Mouse (Mus musculus): ENCODE results near the gene Lypd3. TPM values are rescaled to one million over a fixed set of nuclear protein-coding genes. Genes with fewer than 3 reads are reported as not detected.

Lypd3 gene
- 0.42 and 0.56 TPM in 2 replicates for polyA plus RNA-seq (2016; fragmentation: Nextera tagmentation; extraction: Ambion mirVana)

DNA sequence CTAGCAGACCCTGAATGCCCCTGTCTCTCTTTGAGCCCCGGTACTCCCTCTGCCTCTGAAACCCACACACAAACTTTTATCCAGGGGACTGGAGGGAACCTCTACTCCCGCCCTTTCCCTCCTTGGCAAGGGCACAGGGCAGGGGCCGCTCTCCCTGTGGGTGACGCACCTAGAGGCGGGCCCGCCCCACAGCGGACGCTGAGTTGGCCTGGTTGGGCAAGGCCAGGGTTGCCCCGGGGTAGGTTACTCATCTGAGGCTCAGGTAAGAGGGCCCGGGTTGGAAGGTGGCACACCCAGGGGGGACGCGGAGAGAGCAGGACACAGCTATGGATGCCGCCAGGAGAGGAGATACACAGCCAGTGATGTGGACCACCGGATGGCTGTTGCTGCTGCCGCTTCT, at the start of gene Lypd3:
Gene Lypd3, plus strand, starts transcription at position 287 of the 400 bp plus-strand sequence.
- H3K27me3 ChIP-seq, result peaks cover 59% of the 10 kb centered on the region
- peak within 1 kb of the TSS; percentile 81 for H3K4me2 ChIP-seq
- no peak for ATAC-seq (ENCODE audit: low FRiP score)
- WGBS, result 18% methylated on average over 15 of the region's 15 CpGs
- H3K4me1 ChIP-seq, result peaks cover 23% of the 10 kb centered on the region
- no peak within 1 kb of the TSS for H3K9ac ChIP-seq
- no peaks in the 10 kb centered on the region for H3K9me3 ChIP-seq
- no peak within 1 kb of the TSS for H3K27ac ChIP-seq
- H3K36me3 ChIP-seq (replicated peaks), result no peaks in the 10 kb centered on the region
- peak within 1 kb of the TSS; percentile 38 for H3K4me3 ChIP-seq (replicated peaks)

DNA sequence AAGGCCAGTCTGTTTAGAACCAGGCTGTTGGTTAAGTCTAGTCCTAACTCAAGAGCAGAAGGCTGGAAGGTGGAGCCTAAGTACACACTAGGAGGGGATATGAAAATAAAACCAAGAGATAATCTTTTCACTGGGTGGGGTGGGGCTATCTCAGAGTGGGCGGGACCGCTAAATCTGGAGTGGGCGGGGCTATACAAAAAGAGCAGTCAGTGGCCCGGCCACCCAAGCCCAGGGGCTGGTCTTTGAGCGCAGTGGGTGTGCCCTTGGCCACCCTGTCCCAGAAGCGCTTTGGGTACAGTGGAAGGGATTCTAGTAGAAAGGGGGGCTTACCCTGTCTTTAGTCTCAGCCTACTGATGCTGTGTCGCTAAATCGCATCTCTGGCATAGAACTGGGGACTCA, 49.5 kb upstream of the Lypd3 start:
- WGBS, result 9% methylated on average over 8 of the region's 8 CpGs
- peak; percentile 45 for ATAC-seq (ENCODE audit: low FRiP score)
- H3K27ac ChIP-seq, result no peak overlapping the region

DNA sequence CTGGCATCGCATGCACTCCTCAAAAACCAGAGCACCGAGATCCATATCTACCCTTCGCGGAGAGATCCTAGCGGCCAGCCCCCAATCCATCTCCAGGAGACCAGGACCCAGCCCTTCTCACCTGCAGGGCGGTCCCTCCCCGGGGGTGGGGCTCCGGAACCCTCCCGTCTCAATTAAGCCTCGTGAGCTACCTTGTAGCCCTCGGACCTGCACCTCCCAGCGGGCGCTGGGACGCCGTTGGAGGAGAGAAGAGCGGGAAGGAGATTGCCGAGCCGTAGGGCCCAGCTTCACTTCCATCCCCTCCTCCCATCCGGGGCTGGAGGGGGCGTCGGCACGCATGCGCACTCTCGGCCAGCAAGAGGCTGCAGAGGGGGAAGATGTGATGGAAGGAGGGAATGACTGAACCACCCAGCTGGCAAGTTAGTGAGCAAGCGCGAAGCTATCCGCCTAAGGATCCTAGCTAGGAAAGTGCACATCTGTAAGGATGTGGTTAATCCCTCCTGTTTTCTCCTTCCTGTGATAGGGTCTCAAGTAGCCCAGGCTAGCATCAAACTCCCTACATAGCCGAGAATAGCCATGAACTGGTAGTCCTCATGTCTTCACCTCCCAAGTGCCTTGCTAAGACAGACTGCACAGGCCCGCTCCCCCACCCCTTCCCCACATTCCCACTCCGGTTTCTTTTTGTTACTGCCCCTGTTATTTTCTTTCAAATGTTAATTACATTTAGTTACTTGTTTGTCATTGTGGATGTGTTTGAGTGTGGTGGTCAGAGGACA, 48.8 kb upstream of the Lypd3 start, which contains the start of the genes Ethe1 and Zfp575:
Gene Ethe1, plus strand, starts transcription at position 214 of the 776 bp plus-strand sequence.
Gene Zfp575, minus strand, starts transcription at position 312 of the 776 bp plus-strand sequence.
- H3K27me3 ChIP-seq, result peaks cover 36% of the 10 kb centered on the region
- H3K4me2 ChIP-seq, result peak within 1 kb of the TSS; percentile 71
- H3K4me3 ChIP-seq (replicated peaks), result peak within 1 kb of the TSS; percentile 45
- peaks cover 12% of the 10 kb centered on the region; the same call in 1 of the 2 replicates for H3K4me1 ChIP-seq
- H3K9me3 ChIP-seq, result no peaks in the 10 kb centered on the region
- H3K9ac ChIP-seq, result peak within 1 kb of the TSS; percentile 57
- H3K27ac ChIP-seq, result no peak within 1 kb of the TSS; the same call in 1 of the 2 replicates
- no peaks in the 10 kb centered on the region for H3K36me3 ChIP-seq (replicated peaks)
- peak; percentile 70 for ATAC-seq (ENCODE audit: low FRiP score)
- WGBS, result 5% methylated on average over 30 of the region's 30 CpGs

More for the DNA sequence above, 49.5 kb upstream of the Lypd3 start:
- Histone ChIP-seq H3K4me2 (peak overlapping the region; percentile 71), H3K9me3 (no peaks in the 10 kb centered on the region), H3K27me3 (peaks cover 36% of the 10 kb centered on the region), H3K4me3 (replicated peaks) (peak overlapping the region; percentile 45), H3K36me3 (replicated peaks) (no peaks in the 10 kb centered on the region), H3K4me1 (peaks cover 10% of the 10 kb centered on the region; the same call in 1 of the 2 replicates), H3K9ac (peak overlapping the region; percentile 57; the same call in 1 of the 2 replicates)

DNA sequence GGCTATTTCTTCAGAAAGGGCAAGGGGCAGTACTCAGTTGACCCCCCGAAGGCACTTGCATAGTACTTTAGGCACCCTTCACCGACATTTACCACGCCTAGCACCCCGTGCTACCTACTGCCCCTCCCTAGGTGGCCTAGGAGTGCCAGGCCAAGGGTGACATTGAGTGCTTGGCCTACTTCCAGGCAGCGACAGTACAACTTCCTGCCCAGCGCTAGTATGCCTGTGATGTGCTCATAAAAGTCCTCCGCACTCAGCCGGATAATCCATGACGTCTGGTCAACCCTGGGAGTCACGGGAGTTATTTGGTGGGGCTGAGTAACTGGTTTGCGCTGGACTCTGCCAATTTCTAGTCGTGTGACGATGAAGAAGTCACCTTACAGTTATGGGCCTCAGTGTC, 48.0 kb upstream of the Lypd3 start:
- H3K9ac ChIP-seq, result no peak overlapping the region
- no peak overlapping the region for H3K27ac ChIP-seq
- no peak overlapping the region for H3K4me2 ChIP-seq
- peaks cover 14% of the 10 kb centered on the region; the same call in 1 of the 2 replicates for H3K4me1 ChIP-seq
- no peaks in the 10 kb centered on the region for H3K9me3 ChIP-seq
- H3K36me3 ChIP-seq (replicated peaks), result no peaks in the 10 kb centered on the region
- peaks cover 36% of the 10 kb centered on the region for H3K27me3 ChIP-seq
- WGBS, result 91% methylated on average over 13 of the region's 13 CpGs
- H3K4me3 ChIP-seq (replicated peaks), result no peak overlapping the region
- no peak for ATAC-seq (ENCODE audit: low FRiP score)

DNA sequence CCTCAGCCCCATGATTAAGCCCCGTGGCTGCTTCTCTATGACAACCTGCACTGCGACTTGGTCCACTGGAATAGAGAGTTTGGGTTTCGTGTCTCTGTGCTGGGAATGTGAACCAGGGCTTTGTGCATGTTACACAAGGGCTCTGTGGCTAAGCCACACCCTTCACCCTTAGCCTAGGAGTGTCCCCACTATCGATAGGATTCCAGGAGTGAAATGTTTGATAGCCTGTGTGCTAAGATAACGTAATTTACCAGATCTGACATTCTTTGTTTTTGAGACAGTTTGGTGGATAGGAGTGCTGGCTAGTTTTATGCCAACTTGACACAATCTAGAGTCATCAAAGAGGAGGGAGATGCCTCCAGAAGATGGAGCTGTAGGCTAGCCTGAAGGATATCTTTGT, 44.6 kb upstream of the Lypd3 start:
- no peaks in the 10 kb centered on the region for H3K9me3 ChIP-seq
- H3K4me1 ChIP-seq, result peaks cover 30% of the 10 kb centered on the region
- no peak overlapping the region for H3K9ac ChIP-seq
- H3K36me3 ChIP-seq (replicated peaks), result no peaks in the 10 kb centered on the region
- WGBS, result 78% methylated on average over 5 of the region's 5 CpGs
- peaks cover 25% of the 10 kb centered on the region for H3K27me3 ChIP-seq
- H3K4me2 ChIP-seq, result no peak overlapping the region
- ATAC-seq (ENCODE audit: low FRiP score), result no peak
- H3K27ac ChIP-seq, result no peak overlapping the region
- H3K4me3 ChIP-seq (replicated peaks), result no peak overlapping the region

DNA sequence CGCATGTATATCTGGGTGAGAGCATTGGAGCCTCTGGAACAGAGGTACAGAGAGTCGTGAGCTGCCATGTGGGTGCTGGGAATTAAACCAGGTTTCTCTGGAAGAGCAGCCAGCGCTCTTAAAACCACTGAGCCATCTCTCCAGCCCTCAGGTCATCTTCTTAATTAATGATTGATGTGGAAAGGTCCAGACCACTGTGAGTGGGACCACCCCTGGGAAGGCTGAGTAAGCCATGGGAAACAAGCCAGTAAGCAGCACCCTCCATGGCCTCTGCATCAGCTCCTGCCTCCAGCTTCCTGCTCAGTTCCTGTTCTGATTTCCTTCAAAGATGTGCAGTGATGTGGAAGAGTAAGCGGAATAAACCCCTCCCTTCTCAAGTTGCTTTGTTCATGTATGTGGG, 44.2 kb upstream of the Lypd3 start:
- WGBS, result 64% methylated on average over 4 of the region's 4 CpGs
- H3K36me3 ChIP-seq (replicated peaks), result no peaks in the 10 kb centered on the region
- no peak for ATAC-seq (ENCODE audit: low FRiP score)

DNA sequence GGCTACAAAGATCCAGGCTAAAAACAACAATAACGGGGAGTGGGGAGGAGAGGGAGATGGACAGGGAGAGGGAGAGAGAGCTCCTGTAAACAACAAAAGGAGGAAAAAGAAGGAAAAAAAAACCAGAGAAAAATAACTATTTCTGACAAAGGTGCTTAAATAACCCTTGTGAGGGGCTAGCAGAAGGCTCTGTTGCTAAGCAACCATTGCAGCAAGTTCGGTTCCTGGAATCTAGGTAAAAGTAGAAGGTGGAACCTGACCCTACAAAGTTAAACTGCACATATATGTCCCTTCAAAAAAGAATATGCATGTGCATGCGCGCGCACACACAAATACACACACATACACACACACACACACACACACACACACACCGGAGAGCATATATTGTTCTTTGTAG, 43.6 kb upstream of the Lypd3 start:
- Histone ChIP-seq H3K36me3 (replicated peaks) (no peaks in the 10 kb centered on the region), H3K9ac (no peak overlapping the region), H3K27me3 (peaks cover 19% of the 10 kb centered on the region), H3K4me2 (no peak overlapping the region), H3K4me3 (replicated peaks) (no peak overlapping the region), H3K4me1 (peaks cover 20% of the 10 kb centered on the region), H3K9me3 (no peaks in the 10 kb centered on the region), H3K27ac (no peak overlapping the region)
- 74% methylated on average over 6 of the region's 6 CpGs for WGBS
- no peak for ATAC-seq (ENCODE audit: low FRiP score)

More for the DNA sequence above, 44.2 kb upstream of the Lypd3 start:
- peaks cover 21% of the 10 kb centered on the region for H3K27me3 ChIP-seq
- no peak overlapping the region for H3K27ac ChIP-seq
- no peak overlapping the region for H3K4me2 ChIP-seq
- no peak overlapping the region for H3K9ac ChIP-seq
- H3K9me3 ChIP-seq, result no peaks in the 10 kb centered on the region
- H3K4me1 ChIP-seq, result peaks cover 26% of the 10 kb centered on the region
- no peak overlapping the region for H3K4me3 ChIP-seq (replicated peaks)

DNA sequence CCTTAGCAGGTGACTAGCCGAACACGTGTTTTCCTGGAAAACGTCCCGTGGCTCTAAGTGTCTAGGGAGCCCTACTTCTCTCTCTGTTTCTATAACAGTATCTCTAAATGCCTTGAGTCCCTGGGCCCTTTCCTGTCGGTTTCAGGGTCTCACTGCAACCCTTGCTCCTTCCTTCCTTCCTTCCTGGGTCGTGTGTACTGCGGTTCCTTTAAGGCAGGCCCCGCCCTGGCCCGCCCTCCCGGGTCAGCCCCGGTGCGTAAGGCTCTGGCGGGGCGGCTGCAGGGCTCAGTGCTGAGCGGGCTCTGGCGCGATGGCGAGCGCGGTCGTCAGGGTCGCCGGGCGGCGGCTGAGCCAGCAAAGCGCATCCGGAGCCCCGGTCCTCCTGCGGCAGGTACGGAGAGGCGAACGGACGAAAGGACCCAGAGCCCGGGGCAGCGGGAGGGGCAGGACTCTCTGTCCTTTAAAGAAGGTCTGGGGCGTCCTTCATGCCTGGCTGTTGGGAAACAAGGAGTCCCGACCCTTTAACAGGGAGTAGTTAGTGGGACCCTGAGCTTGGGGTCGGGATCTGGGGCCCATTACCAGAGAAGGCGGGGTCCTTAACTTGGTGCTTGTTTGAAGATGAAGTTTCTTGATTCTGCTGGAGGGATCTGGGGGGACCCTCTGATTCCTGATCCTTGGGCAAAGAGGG, 42.6 kb upstream of the Lypd3 start:
- H3K27ac ChIP-seq, result no peak overlapping the region
- H3K9me3 ChIP-seq, result no peaks in the 10 kb centered on the region
- peak overlapping the region; percentile 79 for H3K4me2 ChIP-seq
- peak; percentile 93 for ATAC-seq (ENCODE audit: low FRiP score)
- H3K9ac ChIP-seq, result peak overlapping the region; percentile 64
- H3K4me3 ChIP-seq (replicated peaks), result peak overlapping the region; percentile 61
- H3K36me3 ChIP-seq (replicated peaks), result no peaks in the 10 kb centered on the region
- H3K4me1 ChIP-seq, result peaks cover 20% of the 10 kb centered on the region
- peaks cover 19% of the 10 kb centered on the region for H3K27me3 ChIP-seq
- WGBS, result 2% methylated on average over 39 of the region's 39 CpGs

DNA sequence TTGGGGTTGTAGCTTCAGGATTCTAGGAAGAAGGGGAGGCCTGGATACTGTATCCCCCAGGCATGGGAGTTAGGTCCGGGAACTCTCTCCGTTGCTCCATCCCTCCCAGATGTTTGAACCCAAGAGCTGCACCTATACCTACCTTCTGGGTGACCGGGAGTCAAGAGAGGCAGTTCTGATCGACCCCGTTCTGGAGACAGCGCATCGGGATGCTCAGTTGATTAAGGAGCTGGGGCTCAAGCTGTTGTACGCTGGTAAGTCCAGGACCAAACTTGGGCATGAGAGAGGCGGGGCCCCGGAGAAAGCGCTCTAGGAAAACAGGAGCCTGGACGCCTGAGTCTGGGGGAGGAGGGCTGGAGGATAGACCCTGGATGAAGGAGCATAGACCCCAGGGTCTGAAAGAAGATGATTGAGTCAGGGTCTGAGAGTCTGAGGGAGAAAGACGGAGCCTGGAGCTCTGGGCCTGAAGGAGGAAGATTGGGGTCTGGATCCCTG, 42.0 kb upstream of the Lypd3 start:
- ATAC-seq (ENCODE audit: low FRiP score), result peak; percentile 11
- peak overlapping the region; percentile 61 for H3K4me3 ChIP-seq (replicated peaks)
- no peaks in the 10 kb centered on the region for H3K36me3 ChIP-seq (replicated peaks)
- WGBS, result 2% methylated on average over 13 of the region's 13 CpGs
- H3K4me2 ChIP-seq, result peak overlapping the region; percentile 79
- peak overlapping the region; percentile 64 for H3K9ac ChIP-seq
- no peaks in the 10 kb centered on the region for H3K9me3 ChIP-seq
- H3K27ac ChIP-seq, result no peak overlapping the region
- peaks cover 20% of the 10 kb centered on the region for H3K4me1 ChIP-seq
- peaks cover 18% of the 10 kb centered on the region for H3K27me3 ChIP-seq

DNA sequence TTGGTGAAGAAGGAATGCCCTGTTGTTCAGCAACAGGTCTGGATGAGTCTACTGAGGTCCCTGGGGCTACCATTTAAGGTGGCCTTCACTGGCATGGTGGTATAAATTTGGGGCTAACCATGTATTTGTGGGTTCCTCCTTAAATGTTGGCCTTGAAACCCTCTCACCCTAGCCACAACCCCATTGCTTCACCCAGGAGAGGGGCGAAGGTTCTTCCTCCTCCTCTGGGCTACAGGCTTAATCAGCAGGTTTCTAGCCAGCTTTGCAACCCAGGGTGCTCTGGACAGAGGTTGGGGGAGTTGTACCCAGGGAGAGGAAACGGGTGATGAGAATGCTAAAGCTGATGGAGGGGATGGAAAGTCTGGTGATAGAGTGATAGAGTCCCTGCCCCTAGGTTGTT, 40.9 kb upstream of the Lypd3 start:
- no peaks in the 10 kb centered on the region for H3K36me3 ChIP-seq (replicated peaks)
- peaks cover 20% of the 10 kb centered on the region for H3K4me1 ChIP-seq
- no peak for ATAC-seq (ENCODE audit: low FRiP score)
- no peak overlapping the region for H3K9ac ChIP-seq
- H3K27me3 ChIP-seq, result peaks cover 16% of the 10 kb centered on the region
- H3K9me3 ChIP-seq, result no peaks in the 10 kb centered on the region
- H3K4me3 ChIP-seq (replicated peaks), result no peak overlapping the region
- H3K4me2 ChIP-seq, result no peak overlapping the region
- WGBS, result 86% methylated on average over 2 of the region's 2 CpGs
- no peak overlapping the region for H3K27ac ChIP-seq

DNA sequence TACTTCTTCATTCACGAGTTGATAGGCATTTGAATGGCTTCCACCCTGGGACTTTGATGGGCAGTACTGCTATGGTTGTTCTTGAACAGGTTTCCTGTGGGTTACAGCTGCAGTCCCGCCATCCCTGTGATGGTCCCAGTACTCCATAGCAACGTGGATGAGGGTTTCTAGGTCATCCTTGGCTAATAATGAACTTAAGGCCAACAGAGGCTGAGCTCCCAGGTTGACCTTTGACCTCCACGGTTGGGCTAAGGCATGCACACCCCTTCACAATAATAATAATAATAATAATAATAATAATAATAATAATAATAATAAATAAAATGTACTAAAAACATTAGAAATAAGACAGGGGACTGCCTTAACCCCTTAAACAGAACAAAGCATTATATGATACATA, 38.2 kb upstream of the Lypd3 start:
- Histone ChIP-seq H3K4me3 (replicated peaks) (no peak overlapping the region), H3K4me2 (no peak overlapping the region), H3K27ac (no peak overlapping the region), H3K9me3 (no peaks in the 10 kb centered on the region), H3K9ac (no peak overlapping the region), H3K4me1 (peaks cover 24% of the 10 kb centered on the region), H3K27me3 (peaks cover 16% of the 10 kb centered on the region), H3K36me3 (replicated peaks) (no peaks in the 10 kb centered on the region)
- WGBS, result 72% methylated on average over 4 of the region's 4 CpGs
- ATAC-seq (ENCODE audit: low FRiP score), result no peak

Data from forebrain, embryonic 12.5 days (tissue).